Mouse (Mus musculus) B cell, adult 67 days (primary cell): Measurements from ENCODE around the gene Mtr. TPM values are rescaled to one million over a fixed set of nuclear protein-coding genes. Genes with fewer than 3 reads are reported as not detected.

Experiments used
- total RNA-seq, 2 experiments: library from RNA; stranded (reverse); gene quantifications; 4 replicates each; pipeline ENCODE4 v1.2.4; 2023

Mtr gene
- total RNA-seq = 10 to 100 TPM; 42.6 TPM

DNA sequence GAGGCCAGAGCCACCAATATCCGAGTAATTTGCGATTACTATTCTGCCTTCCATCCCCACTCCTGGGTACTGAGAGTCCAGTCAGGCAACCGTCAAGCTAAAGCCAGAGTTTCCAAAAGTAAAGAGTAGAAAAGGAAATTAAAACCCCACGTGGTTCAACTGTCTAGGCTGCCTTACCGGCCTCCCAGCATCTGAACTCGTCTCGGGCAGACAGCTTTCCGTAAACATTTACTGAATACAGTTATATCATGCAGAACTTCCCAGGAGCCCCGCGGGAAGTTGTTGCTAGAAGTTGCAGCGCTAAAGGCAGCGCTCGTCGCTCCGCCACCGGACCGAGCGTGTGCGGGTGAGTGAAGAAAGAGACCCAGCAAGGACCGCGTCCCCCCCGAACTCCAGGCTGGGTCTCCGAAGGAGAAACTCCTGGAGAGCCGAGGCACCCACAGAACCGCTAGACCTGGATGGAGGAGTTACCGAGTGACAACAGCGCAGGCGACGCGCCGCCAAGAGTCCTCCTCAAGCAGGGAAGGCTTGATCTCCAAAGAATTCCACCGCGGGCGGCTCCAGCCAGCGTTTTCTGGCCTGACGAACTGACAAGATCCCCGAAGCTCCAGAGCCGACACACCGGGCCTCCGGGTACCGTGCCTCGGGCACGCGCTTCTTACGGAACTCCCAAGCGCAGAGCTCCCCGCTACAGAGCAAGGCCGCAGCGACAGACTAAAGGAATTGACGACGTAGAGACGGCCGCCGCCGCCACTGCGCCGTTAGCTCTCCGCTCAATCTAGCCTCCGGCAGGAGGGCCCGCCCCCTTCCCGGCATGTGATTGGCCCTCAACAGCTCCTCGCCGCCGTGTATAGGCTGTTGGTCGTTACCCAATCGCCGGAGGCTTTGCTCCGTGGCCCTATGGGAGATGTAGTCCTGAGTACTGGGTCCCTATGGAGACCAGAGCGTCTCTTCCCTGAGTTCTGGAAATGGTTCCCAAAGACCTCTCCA, at the start of gene Mtr:
Gene Mtr (minus strand): TSS at position 723 of the 990 bp plus-strand sequence.

Other genes with a start within 250 kb of the Mtr start
- gene Ryr2, start 151.2 kb downstream of the Mtr start, total RNA-seq = 1 to 10 TPM; 4.7 TPM
- gene Actn2, start 82.6 kb upstream of the Mtr start, total RNA-seq = under 1 TPM in 1 of 2 experiments, not detected in 1; 0.41 TPM
- gene Heatr1, start 136.9 kb upstream of the Mtr start, total RNA-seq = 10 to 100 TPM; 76.7 to 93.5 TPM
- gene Lgals8, start 206.8 kb upstream of the Mtr start, total RNA-seq = 100 to 1,000 TPM; 172 to 179 TPM